Mouse (Mus musculus) macrophage (primary cell): Measurements from ENCODE around the gene Fubp1. TPM values are rescaled to one million over a fixed set of nuclear protein-coding genes. Genes with fewer than 3 reads are reported as not detected.
A peak's percentile ranks its signal among the peaks of the same experiment; 100 is the strongest.

Source experiments
- H3K27ac ChIP-seq: fragments of 350-480 bp; formaldehyde crosslinking; 2 replicates; pipeline ENCODE4 v1.9.0; 2021
- H3K36me3 ChIP-seq: fragments of 350-480 bp; formaldehyde crosslinking; 2 replicates; pipeline ENCODE4 v1.9.0; 2021; ENCODE audit errors: inconsistent target
- H3K4me3 ChIP-seq: fragments of 350-480 bp; formaldehyde crosslinking; 2 replicates; pipeline ENCODE4 v1.9.0; 2021; ENCODE audit errors: inconsistent target
- H3K79me2 ChIP-seq: fragments of 350-480 bp; formaldehyde crosslinking; 2 replicates; pipeline ENCODE4 v1.9.0; 2021; ENCODE audit errors: inconsistent target
- WGBS: methylation state at CpG from one replicate; pipeline ENCODE4 v1.1.7; 2026; ENCODE audit warnings: inconsistent platforms; ENCODE audit not compliant: missing documents; 5-methylcytosine and 5-hydroxymethylcytosine counted together
- polyA plus RNA-seq: library from polyadenylated mRNA; stranded (reverse); fragments of 250-400 nt; gene quantifications from 3 replicates; pipeline ENCODE4 v1.2.4, GENCODE M21; 2018; ENCODE audit warnings: inconsistent platforms
- total RNA-seq, 78 experiments: library from RNA; depleted of rRNA; stranded (reverse); fragments of 250-400 nt; gene quantifications; 1 replicate in 9 of 78; 2 replicates in 24 of 78; 3 replicates in 43 of 78; 4 replicates in 2 of 78; pipeline ENCODE4 v1.2.4; 2018; ENCODE audit warnings: inconsistent platforms in 56 of 78

Fubp1 gene
- total RNA-seq (2018; cell fraction: chromatin; rRNA removed), result 100 to 1,000 TPM; 204 to 537 (median 394) TPM
- total RNA-seq (2018; cell fraction: cytosol; rRNA removed), result 10 to 100 TPM; 42.7 to 74.8 (median 57.3) TPM
- 100 to 1,000 TPM; 118 to 352 (median 176) TPM for total RNA-seq (2018; cell fraction: nucleus; rRNA removed)
- 49.5 to 105 TPM (median 88.5 TPM) in 3 replicates for polyA plus RNA-seq

DNA sequence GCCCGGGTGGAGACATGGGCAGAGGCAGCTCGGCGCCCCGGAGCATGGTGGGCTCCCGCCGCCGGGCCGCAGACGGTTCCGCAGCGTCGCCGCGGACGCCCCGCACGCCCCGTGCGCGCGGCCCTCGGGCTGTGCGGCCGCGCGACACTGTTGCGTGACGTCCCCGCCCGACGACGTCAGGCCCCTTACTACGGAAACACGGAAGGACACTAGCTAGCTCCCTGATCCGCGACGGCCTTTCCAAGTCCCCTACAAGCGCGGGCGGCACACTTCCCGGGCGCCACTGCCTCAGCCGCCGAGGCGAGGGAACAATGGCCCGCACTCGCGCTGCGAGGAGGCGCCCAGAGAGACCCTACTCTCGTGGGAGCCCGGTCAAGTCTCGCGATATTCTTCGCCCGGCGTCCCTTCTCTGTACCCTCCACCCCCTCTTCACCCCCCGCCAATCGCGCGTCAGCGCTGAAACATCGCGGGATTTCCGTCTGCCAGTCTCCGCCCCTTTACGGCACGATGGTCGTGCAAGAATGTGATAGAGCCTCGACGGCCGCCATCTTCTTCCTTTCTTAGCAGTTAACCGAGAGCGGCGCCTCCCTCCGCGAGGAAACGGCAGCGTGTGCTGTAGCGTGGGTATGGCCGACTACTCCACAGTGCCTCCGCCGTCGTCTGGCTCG lies at the start of gene Fubp1, which contains the start of gene Dnajb4:
Fubp1 (plus strand) TSS at position 456 of the 668 bp plus-strand sequence.
Dnajb4 (minus strand) TSS at position 336 of the 668 bp plus-strand sequence.
- Histone ChIP-seq H3K79me2 (peaks cover 55% of the 10 kb centered on the region), H3K36me3 (no peaks in the 10 kb centered on the region), H3K4me3 (peak within 1 kb of the TSS; percentile 67), H3K27ac (peak within 1 kb of the TSS; percentile 73)
- WGBS, result under 1% methylated on average over 83 of the region's 85 CpGs

DNA sequence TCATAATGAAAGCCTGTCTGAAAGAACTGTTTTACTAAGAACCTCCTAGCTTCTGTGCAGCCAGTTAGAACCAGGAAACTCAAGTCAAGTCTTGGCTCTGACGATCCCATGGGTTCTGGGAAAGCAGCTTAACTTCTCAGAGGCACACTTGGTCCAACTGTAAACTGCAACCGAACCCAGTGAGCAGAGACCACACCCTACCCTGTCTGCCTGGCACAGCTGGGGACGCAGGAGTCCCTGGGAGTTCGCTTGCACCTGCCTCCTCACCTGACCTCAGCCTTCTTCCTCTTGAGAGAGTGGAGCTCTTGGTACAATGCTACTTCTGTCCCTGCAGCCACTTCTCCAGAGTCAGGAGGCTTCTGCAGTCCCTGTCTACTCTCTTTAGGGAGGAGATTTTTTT lies 49.6 kb upstream of the Fubp1 start:
- Histone ChIP-seq H3K27ac (no peak overlapping the region), H3K79me2 (no peaks in the 10 kb centered on the region), H3K36me3 (no peaks in the 10 kb centered on the region), H3K4me3 (no peak overlapping the region)
- whole genome bisulfite sequencing, result 66% methylated on average over 4 of the region's 4 CpGs

DNA sequence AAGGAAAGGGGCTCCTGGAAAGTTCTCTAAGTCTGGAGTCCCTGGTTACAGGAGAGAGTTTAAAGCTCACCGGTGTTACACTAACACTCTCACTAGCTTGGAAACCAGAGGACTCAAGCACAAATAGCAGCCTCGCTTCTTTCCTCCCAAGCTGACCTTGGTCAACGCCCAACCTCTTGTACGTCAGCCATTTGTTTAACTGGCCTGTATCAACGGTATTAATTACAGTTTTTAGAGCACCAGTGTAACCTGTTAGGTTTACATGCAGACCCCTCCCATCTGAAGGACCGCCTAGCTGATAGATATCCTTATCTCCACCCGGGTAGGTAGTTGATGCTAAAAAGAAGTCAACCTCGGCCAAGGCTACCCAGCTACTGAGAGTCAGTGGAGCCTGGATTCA lies 46.9 kb upstream of the Fubp1 start:
- H3K4me3 ChIP-seq, result no peak overlapping the region
- no peak overlapping the region for H3K27ac ChIP-seq
- H3K79me2 ChIP-seq, result no peaks in the 10 kb centered on the region
- 95% methylated on average over 8 of the region's 8 CpGs for WGBS
- no peaks in the 10 kb centered on the region for H3K36me3 ChIP-seq

DNA sequence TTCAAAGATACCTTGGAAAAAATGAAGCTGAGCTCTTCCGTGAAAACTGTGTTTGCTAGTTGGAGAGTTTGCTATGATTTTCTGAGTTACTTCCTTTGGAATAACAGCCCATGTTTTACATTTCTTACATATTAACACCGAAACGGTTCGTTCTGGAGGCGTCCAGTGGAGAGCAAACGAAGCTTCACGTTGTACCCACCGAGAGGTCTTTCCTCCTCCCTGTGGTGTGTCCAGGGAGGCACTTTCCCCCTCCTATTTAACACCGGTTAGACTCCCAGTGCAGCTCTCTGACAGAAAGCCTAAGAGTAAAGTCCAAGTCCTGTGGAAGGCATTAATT lies 45.2 kb upstream of the Fubp1 start:
- no peak overlapping the region for H3K4me3 ChIP-seq

DNA sequence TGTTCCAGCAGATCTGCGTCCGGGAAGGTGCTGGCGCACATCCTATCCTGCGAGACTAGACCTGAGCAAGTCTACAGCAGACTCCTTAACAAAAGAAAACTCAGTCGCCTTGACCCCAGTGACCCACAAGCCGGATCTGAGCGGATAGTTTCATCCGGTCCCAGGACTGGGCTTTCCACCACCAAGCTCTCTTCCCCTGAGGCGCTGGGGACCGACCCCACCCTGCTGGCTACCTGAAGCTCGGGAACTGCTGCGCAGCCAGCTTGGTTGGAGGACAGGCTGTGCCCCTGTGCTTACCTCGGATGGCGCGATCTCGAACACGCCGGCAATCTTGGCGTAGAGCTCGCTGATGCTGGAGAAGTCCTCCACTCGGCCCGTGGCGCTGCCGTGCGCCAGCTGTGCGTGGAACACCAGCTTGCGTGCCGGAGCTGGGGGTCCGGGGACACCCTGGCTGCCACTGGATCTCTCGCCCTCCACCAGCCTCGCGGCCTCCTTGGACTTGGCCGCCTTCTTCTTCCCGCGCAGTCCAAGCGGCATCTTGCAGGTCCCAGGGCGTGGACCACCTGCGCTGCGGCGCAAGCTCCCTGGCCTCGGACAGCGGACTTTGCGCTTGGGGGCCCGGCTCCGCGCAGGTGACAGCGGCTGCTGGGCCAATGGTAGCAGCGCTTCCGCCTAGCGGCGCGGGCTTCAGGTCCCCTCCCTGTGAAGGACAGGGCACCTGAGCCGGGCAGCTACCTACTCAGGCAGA lies 44.7 kb upstream of the Fubp1 start:
- Histone ChIP-seq H3K36me3 (no peaks in the 10 kb centered on the region), H3K79me2 (no peaks in the 10 kb centered on the region), H3K27ac (no peak overlapping the region), H3K4me3 (no peak overlapping the region)
- 7% methylated on average over 42 of the region's 53 CpGs for WGBS

More for the DNA sequence above, 45.2 kb upstream of the Fubp1 start:
- H3K36me3 ChIP-seq, result no peaks in the 10 kb centered on the region
- no peak overlapping the region for H3K27ac ChIP-seq
- 69% methylated on average over 9 of the region's 9 CpGs for WGBS
- no peaks in the 10 kb centered on the region for H3K79me2 ChIP-seq

DNA sequence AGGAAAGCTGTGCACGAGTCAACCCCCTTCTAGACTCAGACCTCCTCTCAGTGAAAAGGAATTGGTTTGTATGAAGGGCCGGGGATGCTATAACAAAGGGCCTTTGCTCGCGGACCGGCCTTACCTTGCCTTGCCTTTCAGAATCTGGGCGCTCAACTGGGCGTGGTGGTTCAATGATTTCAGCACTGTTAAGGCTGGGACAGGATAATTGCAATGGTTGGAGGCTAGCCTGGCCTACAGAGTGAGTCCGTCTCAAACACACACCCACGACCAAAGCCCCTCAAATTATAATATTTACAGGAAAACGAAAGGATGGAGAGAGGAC lies 44.2 kb upstream of the Fubp1 start, which contains the start of gene Gipc2:
Gipc2 (minus strand) TSS at position 132 of the 325 bp plus-strand sequence.
- no peaks in the 10 kb centered on the region for H3K79me2 ChIP-seq
- H3K27ac ChIP-seq, result no peak within 1 kb of the TSS
- H3K36me3 ChIP-seq, result no peaks in the 10 kb centered on the region
- H3K4me3 ChIP-seq, result no peak within 1 kb of the TSS
- 13% methylated on average over 10 of the region's 10 CpGs for WGBS

DNA sequence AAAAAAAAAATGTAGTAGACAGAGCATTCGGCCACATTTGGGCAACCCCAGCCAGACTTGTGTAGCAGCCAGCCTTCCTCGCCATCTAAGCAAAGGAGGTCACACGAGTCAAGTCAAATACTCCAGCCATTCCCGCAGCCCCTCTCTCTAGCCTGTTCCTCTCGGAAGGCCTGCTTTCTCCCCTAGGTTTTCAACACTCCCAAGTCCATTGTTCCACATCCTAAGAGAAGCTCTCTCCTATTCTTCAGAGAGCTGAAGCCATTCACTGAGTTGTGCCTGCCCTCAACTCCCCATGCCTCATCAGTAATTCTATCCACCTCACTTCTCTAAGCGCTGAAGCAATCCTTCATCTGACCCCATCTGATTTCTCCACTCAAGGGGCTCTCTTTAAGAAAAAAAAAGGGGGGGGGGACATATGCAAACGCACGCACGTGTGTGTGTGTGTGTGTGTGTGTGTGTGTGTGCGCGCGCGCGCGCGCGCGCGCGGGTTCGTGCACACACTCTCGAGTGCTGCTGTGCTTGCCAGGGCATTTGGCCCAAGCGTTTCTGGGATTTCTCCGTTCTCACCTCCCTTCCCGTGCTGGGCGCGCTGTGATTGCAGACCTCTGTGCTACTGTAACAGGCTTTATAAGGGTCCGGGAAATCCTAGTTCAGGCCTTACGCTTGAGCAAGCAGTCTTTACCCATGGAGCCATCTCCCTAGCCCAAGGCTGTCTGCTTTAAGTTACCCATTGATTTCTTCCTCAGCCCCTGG lies 43.3 kb upstream of the Fubp1 start:
- Histone ChIP-seq H3K79me2 (no peaks in the 10 kb centered on the region), H3K27ac (no peak overlapping the region), H3K4me3 (no peak overlapping the region), H3K36me3 (no peaks in the 10 kb centered on the region)
- 43% methylated on average over 13 of the region's 29 CpGs for WGBS

DNA sequence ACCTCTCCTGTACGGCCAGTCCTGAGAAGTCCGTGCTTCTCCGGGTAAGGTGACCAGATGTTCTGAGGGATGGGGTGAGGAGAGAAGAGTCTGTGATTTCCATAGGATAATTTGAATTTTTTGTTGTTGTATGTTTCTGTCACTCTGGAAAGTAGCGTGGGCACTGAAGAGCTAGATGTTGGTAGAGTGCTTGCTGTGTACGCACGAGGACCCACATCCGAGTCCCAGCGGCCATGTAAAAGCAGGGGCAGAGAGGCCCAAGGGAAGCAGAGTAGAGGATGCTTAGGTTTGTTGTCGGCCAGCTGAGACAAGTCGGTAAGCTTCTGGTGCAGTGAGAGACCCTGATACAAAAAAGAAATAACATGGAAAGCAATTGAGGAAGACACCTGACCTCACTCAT lies 42.2 kb upstream of the Fubp1 start:
- H3K27ac ChIP-seq, result no peak overlapping the region
- H3K4me3 ChIP-seq, result no peak overlapping the region
- WGBS, result 97% methylated on average over 9 of the region's 10 CpGs
- H3K36me3 ChIP-seq, result no peaks in the 10 kb centered on the region
- no peaks in the 10 kb centered on the region for H3K79me2 ChIP-seq

DNA sequence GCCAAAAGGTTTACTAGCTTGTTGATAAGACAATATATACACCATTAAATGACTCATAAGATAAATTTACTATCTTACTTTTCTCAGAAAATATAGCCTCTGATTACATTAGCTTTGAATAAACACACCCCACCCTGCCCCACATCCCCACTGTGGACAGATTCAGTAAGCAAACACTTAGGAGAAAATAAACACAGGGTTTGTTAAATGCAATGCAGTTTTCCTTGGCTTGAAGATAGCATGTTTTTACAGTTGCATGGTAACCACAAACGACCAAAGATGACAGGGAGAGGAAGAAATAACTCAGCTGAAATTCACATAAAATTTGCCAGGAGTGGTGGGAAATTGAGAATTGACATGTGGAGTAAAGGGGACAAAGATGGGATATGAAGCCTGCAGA lies 39.8 kb upstream of the Fubp1 start:
- Histone ChIP-seq H3K79me2 (no peaks in the 10 kb centered on the region), H3K36me3 (no peaks in the 10 kb centered on the region), H3K27ac (no peak overlapping the region), H3K4me3 (no peak overlapping the region)
- 13% methylated on average over 1 of the region's 1 CpGs for WGBS

DNA sequence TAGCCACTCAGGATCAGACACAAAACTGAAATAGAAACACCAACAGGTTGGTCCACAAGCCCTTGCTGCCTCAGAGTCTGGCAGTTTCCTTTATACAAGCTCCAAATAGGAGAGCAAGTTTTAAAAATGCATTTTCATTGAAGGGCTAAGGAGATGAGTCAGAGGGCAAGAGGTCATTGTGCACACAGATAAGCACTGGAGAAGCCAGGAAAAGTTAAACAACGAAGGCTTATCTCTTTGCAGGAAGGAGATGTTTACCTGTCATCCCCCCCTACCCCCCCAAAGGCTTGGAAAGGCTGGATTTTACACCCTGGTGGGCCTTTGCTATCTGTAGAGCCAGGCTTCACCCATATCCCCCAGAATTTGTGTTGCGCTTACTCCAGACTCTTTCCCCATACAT lies 39.0 kb upstream of the Fubp1 start:
- Histone ChIP-seq H3K79me2 (no peaks in the 10 kb centered on the region), H3K36me3 (no peaks in the 10 kb centered on the region), H3K27ac (no peak overlapping the region), H3K4me3 (no peak overlapping the region)
- WGBS, result 79% methylated on average over 2 of the region's 2 CpGs

DNA sequence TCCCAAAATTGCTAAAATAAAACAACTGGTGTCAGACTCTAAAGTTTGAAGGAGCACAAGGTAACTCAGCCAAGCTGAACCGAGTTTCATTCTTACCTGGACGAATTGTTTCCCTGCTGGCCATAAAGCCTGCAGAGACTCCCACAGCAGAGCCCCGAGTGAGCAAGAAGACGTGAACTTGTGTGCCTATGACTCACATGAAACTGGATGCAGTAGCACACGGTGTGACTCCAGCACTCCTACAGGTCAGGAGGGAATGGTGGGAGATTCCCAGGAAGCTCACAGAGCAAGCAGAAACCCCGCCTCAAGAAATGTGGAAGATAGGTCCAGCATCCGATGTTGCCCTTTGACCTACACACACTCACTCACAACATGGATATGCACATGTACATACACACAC lies 38.4 kb upstream of the Fubp1 start:
- WGBS, result 90% methylated on average over 7 of the region's 7 CpGs
- H3K4me3 ChIP-seq, result no peak overlapping the region
- H3K27ac ChIP-seq, result no peak overlapping the region
- no peaks in the 10 kb centered on the region for H3K79me2 ChIP-seq
- no peaks in the 10 kb centered on the region for H3K36me3 ChIP-seq

DNA sequence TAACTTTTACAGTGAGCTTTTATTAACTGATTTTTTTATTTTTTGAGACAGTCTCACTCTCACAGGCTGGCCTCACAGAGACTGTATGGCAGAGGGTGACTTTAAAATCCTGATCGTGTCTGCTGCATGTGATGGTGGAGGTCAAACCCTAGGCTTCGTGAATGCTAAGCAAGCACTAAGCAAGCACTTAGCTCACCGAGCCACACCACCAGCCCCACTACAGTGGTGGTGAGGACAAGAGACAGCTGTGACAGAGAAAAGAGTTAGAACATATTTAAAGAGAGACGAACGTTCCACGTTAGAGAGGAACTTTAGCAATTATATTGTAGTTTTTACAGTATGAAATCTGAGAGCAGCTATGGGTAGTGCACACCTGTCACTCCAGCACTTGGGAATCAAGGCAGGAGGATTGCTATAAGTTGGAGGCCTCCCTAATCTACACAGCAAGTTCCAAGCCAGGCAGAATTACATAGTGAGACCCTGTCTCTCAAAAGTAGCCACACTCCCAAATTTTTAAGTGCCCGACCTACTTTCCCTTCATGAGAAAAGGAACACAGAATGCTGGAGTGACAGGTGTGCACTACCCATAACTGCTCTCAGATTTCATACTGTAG lies 37.8 kb upstream of the Fubp1 start:
- Histone ChIP-seq H3K4me3 (no peak overlapping the region), H3K36me3 (no peaks in the 10 kb centered on the region), H3K79me2 (no peaks in the 10 kb centered on the region), H3K27ac (no peak overlapping the region)
- 94% methylated on average over 7 of the region's 7 CpGs for WGBS

DNA sequence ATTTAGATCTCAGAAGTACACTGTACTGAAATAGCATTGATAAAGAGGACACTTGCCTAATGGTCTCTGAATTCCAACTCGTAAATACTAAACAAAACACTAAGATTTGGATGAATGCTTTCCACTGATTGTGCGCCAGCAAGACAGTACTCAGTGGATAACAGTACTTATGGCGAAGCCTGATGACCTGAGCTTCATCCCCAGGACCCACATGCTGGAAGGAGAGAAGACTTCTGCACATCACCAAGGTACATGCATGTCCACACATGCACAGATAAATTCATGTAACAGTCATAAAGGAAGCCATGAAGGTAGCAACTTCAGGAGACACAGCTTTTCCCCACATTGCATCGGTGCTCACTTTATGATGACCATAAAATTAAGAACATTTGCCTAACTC lies 31.4 kb upstream of the Fubp1 start:
- H3K27ac ChIP-seq, result no peak overlapping the region
- H3K4me3 ChIP-seq, result no peak overlapping the region
- H3K36me3 ChIP-seq, result 0 out of 2 replicates have a peak, but pooled peaks cover 4% of the 10 kb centered on the region
- no peaks in the 10 kb centered on the region for H3K79me2 ChIP-seq
- 97% methylated on average over 4 of the region's 4 CpGs for WGBS

DNA sequence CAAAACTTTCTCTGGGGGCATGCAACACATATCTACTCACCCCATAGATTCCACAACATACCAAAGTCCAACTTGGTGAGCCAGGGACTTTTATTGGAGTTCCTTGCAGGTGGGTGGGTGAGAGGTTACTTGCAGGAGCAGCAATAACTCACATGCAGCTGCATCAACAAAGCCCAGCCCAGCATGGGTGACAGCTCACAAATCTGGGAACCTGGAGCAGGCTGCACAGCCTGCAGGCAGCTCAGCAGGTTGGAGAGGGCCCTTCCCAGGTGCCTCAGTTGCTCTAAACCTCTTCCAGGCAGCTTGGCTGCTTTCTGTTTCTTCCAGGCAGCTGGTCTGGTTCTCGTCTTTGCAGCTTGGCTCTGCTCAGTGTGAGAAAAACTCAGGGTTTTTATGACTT lies 30.9 kb upstream of the Fubp1 start:
- Histone ChIP-seq H3K79me2 (no peaks in the 10 kb centered on the region), H3K4me3 (no peak overlapping the region), H3K36me3 (0 out of 2 replicates have a peak, but pooled peaks cover 8% of the 10 kb centered on the region), H3K27ac (no peak overlapping the region)
- WGBS, result 91% methylated on average over 1 of the region's 1 CpGs
